Comparison of ENCODE assay signal across 9 mouse cellular contexts in the genomic region with DNA sequence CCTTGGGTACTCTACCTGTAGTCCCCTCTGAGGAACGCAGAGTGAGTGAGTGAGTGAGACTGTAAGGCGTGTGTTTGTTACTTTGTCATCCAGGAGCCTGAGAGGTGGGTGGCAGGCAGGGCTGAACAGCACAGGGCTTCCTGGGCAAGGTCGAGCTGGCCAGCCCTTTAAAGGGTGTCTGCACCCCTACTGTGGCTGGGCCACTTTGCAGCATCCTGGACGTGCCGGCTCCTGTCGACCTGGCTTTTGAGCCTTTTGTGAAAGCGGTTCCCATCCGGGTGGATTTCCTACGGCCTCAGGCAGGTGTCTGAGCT. TPM values are rescaled to one million over a fixed set of nuclear protein-coding genes. Genes with fewer than 3 reads are reported as not detected.
DNase-seq lines count a peak whose midpoint lies in the region; ATAC-seq and TF ChIP-seq lines count a peak whose summit lies in the region.
"Had no signal": no experiment of that assay in that cellular context is flagged by ENCODE, and none has a peak within 500 bp of the region (broad histone marks: within the 10 kb centered on the region; RNA-seq: fewer than 3 reads in every experiment).

No protein-coding gene starts in this region.

- intact Hi-C loops in heart, postnatal 36 days (cut with DNase I) = no loop called here

- TF ChIP-seq CTCF in liver, embryonic 14.5 days (IDR thresholded peaks at IDR 0.05; ENCODE audit: low read depth) = no peak

- H3K9me3 ChIP-seq in heart, embryonic 10.5 days = no peaks in the 10 kb centered on the region
- H3K9me3 ChIP-seq in liver, embryonic 14.5 days (ENCODE audit: control insufficient read depth, low read length) = no peaks in the 10 kb centered on the region
- H3K9me3 ChIP-seq: forebrain, embryonic 13.5 days had no signal

- H3K27ac ChIP-seq in heart, embryonic 10.5 days = peak overlapping the region; percentile 86
- peak overlapping the region; percentile 77 for H3K27ac ChIP-seq in liver, embryonic 14.5 days

- peak overlapping the region; percentile 49 for H3K4me3 ChIP-seq in heart, embryonic 10.5 days
- peak overlapping the region; percentile 14 to 42; a peak in 3 of 4 replicates for H3K4me3 ChIP-seq in liver, embryonic 14.5 days (ENCODE audit: insufficient read depth in 1 of 2, low read depth in 2 of 2, low read length in 2 of 2)
- H3K4me3 ChIP-seq: forebrain, embryonic 13.5 days had no signal

- 4% methylated on average over 9 of the region's 9 CpGs for whole genome bisulfite sequencing in heart, embryonic 10.5 days
- WGBS in liver, embryonic 14.5 days (ENCODE audit: insufficient replicate concordance) = 14% methylated on average over 9 of the region's 9 CpGs

- H3K9ac ChIP-seq in liver, embryonic 14.5 days (replicated peaks) = peak overlapping the region; percentile 57
- H3K9ac ChIP-seq: forebrain, embryonic 13.5 days had no signal

- H3K4me2 ChIP-seq in liver, embryonic 14.5 days (ENCODE audit: low read depth) = peak overlapping the region; percentile 77
- H3K4me2 ChIP-seq: forebrain, embryonic 13.5 days had no signal

- peak; percentile 40 for ATAC-seq in CD4-positive, CD25-positive, alpha-beta regulatory T cell, adult 4 months
- ATAC-seq in erythroid progenitor cell, adult 5-6 weeks (replicated peaks; ENCODE audit: low FRiP score, poor library complexity, severe bottlenecking) = peak; percentile 45
- ATAC-seq in liver, embryonic 14.5 days (ENCODE audit: insufficient read depth) = peak; percentile 35; the same call in 1 of the 2 replicates

- H3K4me1 ChIP-seq in heart, embryonic 10.5 days = peaks cover 48% of the 10 kb centered on the region
- H3K4me1 ChIP-seq in liver, embryonic 14.5 days (replicated peaks; ENCODE audit: control insufficient read depth in 2 of 2, insufficient read depth in 2 of 2, low read length in 1 of 2) = peaks cover 25 to 30% of the 10 kb centered on the region in 2 experiments

- H3K27me3 ChIP-seq in heart, embryonic 10.5 days (ENCODE audit: insufficient read depth, poor library complexity, severe bottlenecking) = no peaks in the 10 kb centered on the region
- no peaks in the 10 kb centered on the region for H3K27me3 ChIP-seq in liver, embryonic 14.5 days (ENCODE audit: control insufficient read depth, insufficient read depth, low read length)
- H3K27me3 ChIP-seq: forebrain, embryonic 13.5 days had no signal

- no peak for DNase-seq in heart, embryonic 10.5 days (ENCODE audit: low spot score)
- no peak for DNase-seq in heart, postnatal 36 days
- DNase-seq in liver, embryonic 14.5 days (ENCODE audit: low read depth in 3 of 3, low spot score in 3 of 3) = no peak
- no peak for DNase-seq in embryo, embryonic 10.5 days (ENCODE audit: low spot score)
- no peak for DNase-seq in cerebellum, adult 18-20 months
- DNase-seq in frontal cortex, postnatal 10 days (ENCODE audit: low spot score in 2 of 2) = no peak

- no peak for TF ChIP-seq EP300 in liver, embryonic 14.5 days (IDR thresholded peaks at IDR 0.05; ENCODE audit: low read depth)

- peaks cover 11% of the 10 kb centered on the region for H3K36me3 ChIP-seq in heart, embryonic 10.5 days
- H3K36me3 ChIP-seq in liver, embryonic 14.5 days (replicated peaks; ENCODE audit: control insufficient read depth, insufficient read depth, low read depth) = no peaks in the 10 kb centered on the region

RNA-seq across cellular contexts. Expression of gene Adnp, which starts 37.2 kb away (rescaled TPM):
- 2.2 and 2.5 TPM in 2 replicates for polyA plus RNA-seq in heart, embryonic 10.5 days (2016; fragmentation: Nextera tagmentation; extraction: Ambion mirVana)
- total RNA-seq in heart, postnatal 36 days (2021) = 10 to 100 TPM; 32.6 to 33.2 TPM
- polyA plus RNA-seq in CD4-positive, CD25-positive, alpha-beta regulatory T cell, adult 4 months (2017; shearing (Covaris generic)) = 1 to 10 TPM; 1.4 to 3.1 TPM
- 18.0 and 38.1 TPM in 2 replicates for total RNA-seq in erythroid progenitor cell, adult 5-6 weeks (2015; ENCODE audit: low replicate concordance)
- 0.53 and 17.5 TPM in 2 replicates for total RNA-seq in erythroid progenitor cell, adult 5-6 weeks (2017; ENCODE audit: low replicate concordance)
- 6.6 and 7.5 TPM in 2 replicates for polyA plus RNA-seq in liver, embryonic 14.5 days (2012; rRNA removed)
- 0.51 and 1.6 TPM in 2 replicates for polyA plus RNA-seq in liver, embryonic 14.5 days (2014; fragmentation: Nextera tagmentation; extraction: Ambion mirVana)
